Mouse (Mus musculus): ENCODE results near the gene Tmem144. TPM values are rescaled to one million over a fixed set of nuclear protein-coding genes. Genes with fewer than 3 reads are reported as not detected.

Gene Tmem144
- polyA plus RNA-seq, 1 experiment from 2014 or later = 9.1 TPM

- 7% methylated on average over 12 of the region's 12 CpGs for WGBS
Observed at GRCm38 (mm10) chr3:79842165-79842564, 10.4 kb downstream of the Tmem144 start.

GRCm38 (mm10) chr3:79841475-79841874 lies 11.1 kb downstream of the Tmem144 start:
- Histone ChIP-seq H3K27me3 (ENCODE audit: insufficient read depth, low read length) (no peaks in the 10 kb centered on the region), H3K36me3 (ENCODE audit: insufficient read depth, low read length) (no peaks in the 10 kb centered on the region), H3K9me3 (replicated peaks; ENCODE audit: low read length) (no peaks in the 10 kb centered on the region), H3K4me3 (replicated peaks; ENCODE audit: low read depth, low read length) (peak overlapping the region; percentile 39), H3K4me1 (replicated peaks; ENCODE audit: insufficient read depth, low read length) (no peaks in the 10 kb centered on the region), H3K27ac (no peak overlapping the region), H3K4me2 (ENCODE audit: low read length) (peak overlapping the region; percentile 58), H3K9ac (ENCODE audit: low read depth, low read length) (0 out of 2 replicates have a peak overlapping the region, but pooled peaks have one; percentile 19)
- no peak for TF ChIP-seq CTCF (IDR thresholded peaks at IDR 0.05; ENCODE audit: low read depth)
- 58% methylated on average over 6 of the region's 6 CpGs for WGBS
- DNase-seq (ENCODE audit: low spot score) (no peak), ATAC-seq (replicated peaks; ENCODE audit: low FRiP score, low read depth) (no peak)

More at GRCm38 (mm10) chr3:79842165-79842564, 10.4 kb downstream of the Tmem144 start:
- no peaks in the 10 kb centered on the region for H3K9me3 ChIP-seq (replicated peaks; ENCODE audit: low read length)
- peak; percentile 83 for DNase-seq (ENCODE audit: low spot score)
- H3K27me3 ChIP-seq (ENCODE audit: insufficient read depth, low read length) = no peaks in the 10 kb centered on the region
- peak overlapping the region; percentile 39 for H3K4me3 ChIP-seq (replicated peaks; ENCODE audit: low read depth, low read length)
- no peaks in the 10 kb centered on the region for H3K4me1 ChIP-seq (replicated peaks; ENCODE audit: insufficient read depth, low read length)
- peak overlapping the region; percentile 19; the same call in 1 of the 2 replicates for H3K9ac ChIP-seq (ENCODE audit: low read depth, low read length)
- no peak for TF ChIP-seq CTCF (IDR thresholded peaks at IDR 0.05; ENCODE audit: low read depth)
- H3K27ac ChIP-seq = peak overlapping the region; percentile 54; the same call in 1 of the 2 replicates
- no peaks in the 10 kb centered on the region for H3K36me3 ChIP-seq (ENCODE audit: insufficient read depth, low read length)
- peak; percentile 78 for ATAC-seq (replicated peaks; ENCODE audit: low FRiP score, low read depth)
- peak overlapping the region; percentile 58 for H3K4me2 ChIP-seq (ENCODE audit: low read length)

GRCm38 (mm10) chr3:79838751-79839150 lies 13.8 kb downstream of the Tmem144 start:
- H3K4me1 ChIP-seq (replicated peaks; ENCODE audit: insufficient read depth, low read length) = no peaks in the 10 kb centered on the region
- H3K4me2 ChIP-seq (ENCODE audit: low read length) = no peak overlapping the region
- H3K9ac ChIP-seq (ENCODE audit: low read depth, low read length) = no peak overlapping the region
- H3K27ac ChIP-seq = no peak overlapping the region
- H3K36me3 ChIP-seq (ENCODE audit: insufficient read depth, low read length) = no peaks in the 10 kb centered on the region
- no peaks in the 10 kb centered on the region for H3K9me3 ChIP-seq (replicated peaks; ENCODE audit: low read length)
- H3K4me3 ChIP-seq (replicated peaks; ENCODE audit: low read depth, low read length) = no peak overlapping the region
- peak; percentile 56 for TF ChIP-seq CTCF (IDR thresholded peaks at IDR 0.05; ENCODE audit: low read depth)
- WGBS = 56% methylated on average over 6 of the region's 6 CpGs
- DNase-seq (ENCODE audit: low spot score) (no peak), ATAC-seq (replicated peaks; ENCODE audit: low FRiP score, low read depth) (no peak)
- no peaks in the 10 kb centered on the region for H3K27me3 ChIP-seq (ENCODE audit: insufficient read depth, low read length)

GRCm38 (mm10) chr3:79829289-79829688 lies 23.3 kb downstream of the Tmem144 start:
- no peak for TF ChIP-seq CTCF (IDR thresholded peaks at IDR 0.05; ENCODE audit: low read depth)
- H3K4me3 ChIP-seq (replicated peaks; ENCODE audit: low read depth, low read length) = no peak overlapping the region
- no peak overlapping the region for H3K4me2 ChIP-seq (ENCODE audit: low read length)
- no peaks in the 10 kb centered on the region for H3K36me3 ChIP-seq (ENCODE audit: insufficient read depth, low read length)
- no peak overlapping the region for H3K9ac ChIP-seq (ENCODE audit: low read depth, low read length)
- no peak for DNase-seq (ENCODE audit: low spot score)
- no peaks in the 10 kb centered on the region for H3K4me1 ChIP-seq (replicated peaks; ENCODE audit: insufficient read depth, low read length)
- H3K27me3 ChIP-seq (ENCODE audit: insufficient read depth, low read length) = no peaks in the 10 kb centered on the region
- H3K27ac ChIP-seq = no peak overlapping the region
- no peak for ATAC-seq (replicated peaks; ENCODE audit: low FRiP score, low read depth)
- no peaks in the 10 kb centered on the region for H3K9me3 ChIP-seq (replicated peaks; ENCODE audit: low read length)

- no peak for ATAC-seq (replicated peaks; ENCODE audit: low FRiP score, low read depth)
- Histone ChIP-seq H3K27me3 (ENCODE audit: insufficient read depth, low read length) (no peaks in the 10 kb centered on the region), H3K27ac (no peak overlapping the region), H3K9ac (ENCODE audit: low read depth, low read length) (no peak overlapping the region), H3K4me2 (ENCODE audit: low read length) (no peak overlapping the region), H3K4me3 (replicated peaks; ENCODE audit: low read depth, low read length) (no peak overlapping the region), H3K4me1 (replicated peaks; ENCODE audit: insufficient read depth, low read length) (no peaks in the 10 kb centered on the region), H3K9me3 (replicated peaks; ENCODE audit: low read length) (no peaks in the 10 kb centered on the region), H3K36me3 (ENCODE audit: insufficient read depth, low read length) (no peaks in the 10 kb centered on the region)
- TF ChIP-seq CTCF (IDR thresholded peaks at IDR 0.05; ENCODE audit: low read depth) = no peak
- no peak for DNase-seq (ENCODE audit: low spot score)
- 85% methylated on average over 14 of the region's 14 CpGs for WGBS
Observed at GRCm38 (mm10) chr3:79825067-79825780, 27.3 kb downstream of the Tmem144 start.

- no peak for TF ChIP-seq CTCF (IDR thresholded peaks at IDR 0.05; ENCODE audit: low read depth)
- Histone ChIP-seq H3K9ac (ENCODE audit: low read depth, low read length) (no peak overlapping the region), H3K4me2 (ENCODE audit: low read length) (no peak overlapping the region), H3K4me1 (replicated peaks; ENCODE audit: insufficient read depth, low read length) (no peaks in the 10 kb centered on the region), H3K36me3 (ENCODE audit: insufficient read depth, low read length) (no peaks in the 10 kb centered on the region), H3K9me3 (replicated peaks; ENCODE audit: low read length) (no peaks in the 10 kb centered on the region), H3K27me3 (ENCODE audit: insufficient read depth, low read length) (no peaks in the 10 kb centered on the region), H3K4me3 (replicated peaks; ENCODE audit: low read depth, low read length) (no peak overlapping the region), H3K27ac (no peak overlapping the region)
- 95% methylated on average over 7 of the region's 7 CpGs for WGBS
- no peak for DNase-seq (ENCODE audit: low spot score)
- ATAC-seq (replicated peaks; ENCODE audit: low FRiP score, low read depth) = no peak
Observed at GRCm38 (mm10) chr3:79823176-79823575, 29.4 kb downstream of the Tmem144 start.

Measured in kidney, postnatal 0 days (tissue).